Mouse (Mus musculus) bone marrow macrophage, adult 2 months (primary cell): Measurements from ENCODE around the gene Foxo6. TPM values are rescaled to one million over a fixed set of nuclear protein-coding genes. Genes with fewer than 3 reads are reported as not detected.
A peak's percentile ranks its signal among the peaks of the same experiment; 100 is the strongest.

Source experiments
- H3K27ac ChIP-seq: 2 replicates; pipeline ENCODE4 v1.5.1; 2012; ENCODE audit warnings: low read depth, low read length; ENCODE audit not compliant: insufficient read depth
- H3K4me1 ChIP-seq: 2 replicates; pipeline ENCODE4 v1.6.1; 2012; ENCODE audit warnings: low read length; ENCODE audit not compliant: control insufficient read depth, insufficient read depth
- H3K4me3 ChIP-seq: 2 replicates; pipeline ENCODE4 v1.5.1; 2012; ENCODE audit warnings: mild to moderate bottlenecking, low read length, moderate library complexity; ENCODE audit not compliant: insufficient read depth
- CTCF ChIP-seq: IDR thresholded peaks from 2 replicates; pipeline ENCODE4 v1.5.1; 2012; ENCODE audit warnings: low read depth, mild to moderate bottlenecking, low read length, moderate library complexity
- POLR2A ChIP-seq: IDR thresholded peaks from 2 replicates; pipeline ENCODE4 v1.6.1; 2012; ENCODE audit warnings: mild to moderate bottlenecking, low read depth, low read length, borderline replicate concordance
- polyA plus RNA-seq: library from polyadenylated mRNA; stranded (reverse); fragments of >200 nt; gene quantifications from 2 replicates; pipeline ENCODE4 v1.2.4, GENCODE M21; 2012; ENCODE audit not compliant: missing spikeins, insufficient read depth, insufficient read length

Gene Foxo6
- not detected in 2 replicates for polyA plus RNA-seq

DNA sequence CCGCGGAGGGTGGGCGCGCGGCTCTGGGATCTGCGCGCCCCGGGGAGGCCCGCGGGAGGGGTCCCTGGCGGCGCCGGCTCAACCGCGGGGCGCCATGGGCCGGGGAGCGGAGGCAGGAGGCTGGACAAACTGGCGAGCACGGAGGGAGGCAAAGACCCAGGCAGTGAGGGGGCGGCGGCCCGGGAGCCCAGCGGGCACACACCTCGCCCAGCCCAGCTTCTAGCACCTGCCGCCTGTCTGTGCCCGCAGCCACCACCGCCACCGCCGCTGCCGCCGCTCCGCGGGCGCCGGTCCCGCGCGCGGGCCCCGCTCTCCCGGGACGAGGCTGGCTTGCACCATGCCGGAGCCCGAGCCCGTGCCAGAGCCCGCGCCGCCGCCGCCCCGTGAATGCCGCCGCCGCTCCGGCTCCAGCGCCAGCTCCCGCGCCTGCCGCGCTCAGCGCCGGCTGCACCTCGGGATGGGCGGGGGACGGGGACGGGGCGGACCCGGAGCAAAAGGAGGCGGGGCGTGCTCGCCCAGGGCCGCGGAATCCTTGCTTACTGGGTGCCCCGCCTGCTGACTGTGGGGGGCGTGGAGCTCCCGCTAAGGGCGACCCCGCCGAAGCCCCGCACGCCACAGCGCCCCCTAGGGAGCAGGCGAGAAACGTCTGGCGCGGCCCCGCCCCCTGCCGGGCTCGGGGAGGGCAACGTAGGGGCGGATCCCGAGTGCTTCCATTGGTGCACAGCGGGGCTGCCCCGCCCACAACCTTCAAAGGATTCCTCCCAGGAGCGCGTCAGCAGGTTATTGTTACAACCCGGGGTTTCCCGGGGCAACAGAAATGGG lies at the start of gene Foxo6:
Foxo6 (minus strand) TSS at position 60 of the 822 bp plus-strand sequence.
- Histone ChIP-seq H3K27ac (no peak within 1 kb of the TSS), H3K4me3 (peak within 1 kb of the TSS; percentile 52), H3K4me1 (0 out of 2 replicates have a peak, but pooled peaks cover 3% of the 10 kb centered on the region)
- TF ChIP-seq CTCF, result no peak
- no peak for TF ChIP-seq POLR2A

DNA sequence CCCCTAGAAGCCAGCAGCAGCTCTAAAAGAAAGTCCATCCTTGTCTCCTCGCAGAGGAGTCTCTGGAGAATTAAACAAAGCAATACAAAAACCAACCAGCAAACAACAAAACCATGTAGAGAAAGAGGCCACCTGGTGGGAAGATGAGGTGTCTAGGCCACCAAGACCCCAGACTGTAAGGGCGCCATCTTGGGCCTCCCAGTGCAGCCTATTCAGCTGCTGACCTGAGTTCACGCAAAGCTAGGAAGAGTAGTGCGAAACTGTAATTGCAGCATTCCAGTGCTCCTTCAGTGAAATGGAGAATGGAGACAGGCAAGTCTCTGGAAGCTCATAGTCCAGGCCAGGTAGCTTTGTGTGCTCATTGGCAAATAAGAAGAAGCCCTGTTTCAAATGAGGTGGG lies 47.2 kb upstream of the Foxo6 start:
- Histone ChIP-seq H3K4me1 (no peaks in the 10 kb centered on the region), H3K4me3 (no peak overlapping the region), H3K27ac (no peak overlapping the region)
- no peak for TF ChIP-seq CTCF

DNA sequence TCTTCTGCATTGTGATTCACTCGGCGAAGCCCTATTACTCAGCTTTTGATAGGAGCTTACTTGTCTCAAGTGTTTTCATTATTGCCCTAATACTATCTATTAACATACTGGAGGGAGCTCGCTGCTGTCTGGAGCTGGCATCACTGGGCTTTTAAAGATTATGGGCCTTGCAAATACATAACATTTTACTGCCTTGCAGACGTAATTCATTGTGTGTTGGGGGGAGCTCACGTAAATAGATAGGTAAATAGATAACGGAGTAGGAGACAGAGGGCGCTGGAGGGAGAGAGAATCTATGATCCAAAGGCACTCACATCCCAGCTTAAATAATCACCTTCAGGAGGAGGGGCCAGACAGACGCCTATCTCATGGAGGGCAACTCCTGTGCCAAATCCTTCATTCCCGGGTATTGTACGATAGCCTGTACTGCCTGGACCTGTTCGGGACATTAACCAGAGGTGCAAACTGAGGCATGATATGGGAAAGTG lies 45.8 kb upstream of the Foxo6 start:
- TF ChIP-seq CTCF (no peak), POLR2A (no peak)

DNA sequence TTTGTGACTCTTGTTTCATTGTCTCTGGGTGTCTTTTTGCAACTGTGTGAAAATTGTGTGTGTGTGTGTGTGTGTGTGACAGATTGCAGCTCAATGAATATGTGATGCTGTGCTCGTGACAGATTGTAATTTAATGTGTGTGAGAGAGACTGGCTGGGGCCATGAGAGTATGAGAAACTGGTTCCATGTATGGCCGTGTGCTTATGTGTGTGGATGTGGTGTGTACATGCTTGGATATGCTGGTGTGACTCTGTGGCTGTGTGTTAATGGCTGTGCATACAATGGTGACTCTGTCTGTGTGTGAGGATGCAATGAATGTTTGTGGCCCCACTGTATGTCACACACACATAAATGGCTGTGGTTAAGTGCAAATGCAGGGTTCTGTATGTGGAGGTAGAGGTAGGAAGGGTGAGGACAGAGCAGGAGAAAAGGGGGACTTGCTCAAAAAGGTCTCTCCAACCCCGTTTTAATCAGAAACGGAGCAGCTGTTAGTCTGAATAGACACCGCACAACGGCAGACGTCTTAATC lies 45.3 kb upstream of the Foxo6 start:
- TF ChIP-seq CTCF, result no peak
- TF ChIP-seq POLR2A, result no peak
- Histone ChIP-seq H3K27ac (no peak overlapping the region), H3K4me3 (no peak overlapping the region), H3K4me1 (no peaks in the 10 kb centered on the region)

More for the DNA sequence above, 45.8 kb upstream of the Foxo6 start:
- no peak overlapping the region for H3K4me3 ChIP-seq
- H3K4me1 ChIP-seq, result no peaks in the 10 kb centered on the region
- no peak overlapping the region for H3K27ac ChIP-seq

DNA sequence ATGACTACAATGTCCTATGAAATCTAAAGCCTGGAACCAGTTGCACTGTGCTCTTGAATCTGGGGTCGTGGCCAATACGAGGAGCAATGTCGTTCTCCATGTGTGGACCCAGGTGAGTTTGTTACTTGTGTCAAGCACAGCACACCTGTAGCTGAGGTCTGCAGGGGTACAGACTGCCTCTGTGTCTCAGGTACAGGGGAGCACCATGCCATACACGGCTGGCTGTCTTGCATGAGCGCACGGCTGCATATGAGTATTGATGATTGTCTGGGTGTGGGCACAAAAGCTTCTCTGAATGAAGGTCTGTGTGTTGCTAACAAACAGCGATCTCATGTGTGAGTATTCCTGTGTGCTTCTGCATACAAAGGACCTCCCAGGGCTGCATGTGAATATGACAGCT lies 44.8 kb upstream of the Foxo6 start:
- no peaks in the 10 kb centered on the region for H3K4me1 ChIP-seq
- no peak overlapping the region for H3K27ac ChIP-seq
- no peak for TF ChIP-seq POLR2A
- no peak for TF ChIP-seq CTCF
- no peak overlapping the region for H3K4me3 ChIP-seq

DNA sequence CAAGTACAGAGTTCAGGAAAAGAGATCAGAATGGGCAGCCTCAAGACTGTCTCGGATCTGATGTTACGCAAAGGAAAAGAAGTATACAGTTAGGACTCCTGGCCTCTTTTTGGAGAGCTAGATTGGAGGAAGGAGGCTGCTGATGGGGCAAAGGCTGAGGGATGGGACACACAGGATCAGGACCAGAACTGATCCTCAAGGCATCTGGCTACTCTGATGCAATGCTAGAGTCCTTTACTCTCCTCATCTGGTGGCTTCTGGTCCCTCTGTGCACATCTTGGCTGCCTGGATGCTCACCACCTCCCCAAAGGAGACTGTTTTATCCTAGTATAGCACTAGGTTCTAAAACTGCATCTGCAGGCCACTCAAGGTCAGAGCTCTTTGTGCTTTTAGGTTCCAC lies 44.4 kb upstream of the Foxo6 start:
- Histone ChIP-seq H3K27ac (no peak overlapping the region), H3K4me3 (no peak overlapping the region), H3K4me1 (no peaks in the 10 kb centered on the region)
- TF ChIP-seq CTCF (no peak), POLR2A (no peak)

DNA sequence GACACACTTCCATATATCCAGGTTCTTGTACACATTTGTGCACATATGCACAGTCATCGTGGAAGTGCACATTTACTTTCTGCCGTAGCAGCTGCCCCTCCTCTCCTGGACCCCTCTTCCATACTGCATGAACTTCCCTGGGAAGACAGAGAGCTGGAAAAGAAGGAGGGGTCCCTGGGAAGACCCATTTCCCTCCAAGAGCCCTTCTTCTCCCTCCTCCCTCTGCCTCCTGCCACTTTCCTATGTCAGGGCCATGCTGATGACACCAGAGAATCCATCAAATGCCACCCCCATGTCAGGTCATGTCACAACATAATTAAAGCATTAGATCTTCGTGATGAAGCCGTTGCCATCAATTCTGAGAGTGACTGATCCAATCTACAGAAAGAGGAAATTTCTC lies 38.6 kb upstream of the Foxo6 start:
- no peak for TF ChIP-seq CTCF
- TF ChIP-seq POLR2A, result no peak
- Histone ChIP-seq H3K4me1 (no peaks in the 10 kb centered on the region), H3K27ac (no peak overlapping the region), H3K4me3 (no peak overlapping the region)

DNA sequence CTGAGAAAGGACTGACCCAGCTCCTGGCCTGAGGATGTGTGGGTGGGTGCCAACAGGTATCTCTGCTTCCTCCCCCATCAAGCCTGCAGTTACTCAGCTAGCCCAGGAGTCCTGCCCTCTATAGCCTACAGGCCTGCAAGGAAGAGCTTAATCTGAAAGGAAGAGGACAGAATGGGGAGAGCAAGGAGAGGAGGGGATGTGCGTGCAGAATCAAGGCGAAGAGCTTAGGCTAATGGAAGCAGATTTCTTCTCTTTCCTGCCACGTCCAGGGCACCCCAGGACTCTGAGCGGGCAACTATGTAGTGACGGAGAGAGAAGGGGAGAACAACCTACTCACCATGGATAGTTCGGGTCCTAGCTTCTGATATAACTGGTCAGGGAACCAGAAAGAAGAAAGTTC lies 37.9 kb upstream of the Foxo6 start:
- Histone ChIP-seq H3K4me3 (no peak overlapping the region), H3K4me1 (no peaks in the 10 kb centered on the region), H3K27ac (no peak overlapping the region)
- no peak for TF ChIP-seq POLR2A
- TF ChIP-seq CTCF, result no peak

DNA sequence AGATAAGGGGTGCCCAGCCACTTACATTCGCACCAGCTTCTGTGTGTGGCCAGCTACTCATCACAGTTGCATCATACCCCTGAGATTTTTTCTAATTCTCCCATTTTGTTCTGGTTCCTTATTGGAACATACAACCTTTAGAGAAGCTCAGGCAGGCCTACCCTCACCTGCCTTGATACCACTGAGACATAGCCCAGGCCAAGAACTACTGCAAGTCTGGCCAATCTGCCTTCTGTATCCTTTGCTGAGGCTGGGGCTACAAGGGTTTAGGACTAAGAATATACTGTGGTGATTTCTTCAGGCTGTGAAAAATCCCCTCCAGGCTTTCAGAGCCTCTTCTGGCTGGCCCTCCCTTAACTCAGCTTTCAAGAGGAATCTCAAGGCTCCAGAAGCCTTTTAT lies 36.7 kb upstream of the Foxo6 start:
- no peak overlapping the region for H3K27ac ChIP-seq
- H3K4me3 ChIP-seq, result no peak overlapping the region
- no peak for TF ChIP-seq CTCF
- TF ChIP-seq POLR2A, result no peak
- H3K4me1 ChIP-seq, result no peaks in the 10 kb centered on the region

DNA sequence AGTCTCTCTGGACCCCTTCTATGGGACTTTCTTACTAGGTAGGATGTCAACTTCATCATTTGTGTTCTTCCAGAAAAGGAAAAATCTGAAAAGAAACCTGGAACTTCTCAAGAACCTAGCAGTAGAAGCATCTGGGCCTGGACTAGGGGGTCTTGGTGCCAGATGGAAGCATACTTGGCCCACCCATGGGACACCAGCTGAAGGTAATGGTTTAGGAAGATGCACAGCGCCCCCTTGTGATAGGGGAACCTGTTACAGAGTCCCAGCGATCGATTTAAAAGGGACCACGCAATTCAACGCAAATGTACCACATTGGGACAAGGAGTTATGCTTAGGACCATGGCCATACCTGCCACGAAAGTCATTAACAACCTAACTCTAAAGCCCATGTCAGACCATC lies 36.0 kb upstream of the Foxo6 start:
- Histone ChIP-seq H3K4me3 (no peak overlapping the region), H3K27ac (no peak overlapping the region), H3K4me1 (no peaks in the 10 kb centered on the region)
- TF ChIP-seq POLR2A (no peak), CTCF (peak; percentile 68)

DNA sequence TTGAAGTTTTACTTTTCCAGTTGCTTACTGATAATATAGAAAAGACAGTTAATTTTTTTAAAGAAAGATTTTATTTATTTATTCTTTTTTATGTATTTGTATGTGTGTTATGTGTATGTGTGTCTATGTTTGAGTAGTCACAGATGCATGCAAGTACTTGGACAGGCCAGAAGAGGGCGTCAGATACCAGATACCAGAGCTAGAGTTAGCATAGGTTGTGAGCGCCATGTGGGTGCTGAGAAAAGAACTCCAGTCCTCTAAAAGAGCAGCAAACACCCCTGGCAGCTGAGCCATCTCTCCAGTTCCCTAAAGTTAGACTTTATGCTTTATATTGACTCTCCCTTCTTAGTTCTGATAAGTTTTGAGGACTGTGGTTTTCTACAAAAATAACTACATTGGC lies 30.4 kb upstream of the Foxo6 start:
- Histone ChIP-seq H3K4me3 (no peak overlapping the region), H3K27ac (no peak overlapping the region), H3K4me1 (no peaks in the 10 kb centered on the region)
- no peak for TF ChIP-seq CTCF
- TF ChIP-seq POLR2A, result no peak
